Mouse (Mus musculus) heart, embryonic 11.5 days (tissue): Measurements from ENCODE around the gene Fank1. TPM values are rescaled to one million over a fixed set of nuclear protein-coding genes. Genes with fewer than 3 reads are reported as not detected.

Source experiments
- ATAC-seq: fragments of 200-750 bp; cut with Nextera tagmentation; replicated peaks from 2 replicates; pipeline ENCODE4 v1.8.0; 2017; ENCODE audit warnings: moderate library complexity; ENCODE audit not compliant: insufficient number of reproducible peaks, low FRiP score, low TSS enrichment
- H3K27ac ChIP-seq: fragments of 300-500 bp; sonication (generic); 2 replicates; pipeline ENCODE4 v1.5.1; 2014; ENCODE audit warnings: mild to moderate bottlenecking, low read depth, low read length
- H3K27me3 ChIP-seq: fragments of 300-500 bp; sonication (generic); 2 replicates; pipeline ENCODE4 v1.6.1; 2014; ENCODE audit warnings: mild to moderate bottlenecking, low read length, mixed read lengths; ENCODE audit not compliant: control insufficient read depth, insufficient read depth
- H3K36me3 ChIP-seq: fragments of 300-500 bp; sonication (generic); 2 replicates; pipeline ENCODE4 v1.6.1; 2014; ENCODE audit warnings: mild to moderate bottlenecking, low read length, moderate library complexity, mixed read lengths; ENCODE audit not compliant: control insufficient read depth, insufficient read depth
- H3K4me1 ChIP-seq: fragments of 300-500 bp; sonication (generic); 2 replicates; pipeline ENCODE4 v1.6.1; 2014; ENCODE audit warnings: low read length; ENCODE audit not compliant: control insufficient read depth, insufficient read depth
- H3K4me2 ChIP-seq: fragments of 300-500 bp; sonication (generic); 2 replicates; pipeline ENCODE4 v1.6.1; 2014; ENCODE audit warnings: mild to moderate bottlenecking, moderate library complexity
- H3K4me3 ChIP-seq: fragments of 300-500 bp; sonication (generic); 2 replicates; pipeline ENCODE4 v1.5.1; 2014; ENCODE audit warnings: low read depth, low read length
- H3K9ac ChIP-seq: fragments of 300-500 bp; sonication (generic); 2 replicates; pipeline ENCODE4 v1.6.1; 2014; ENCODE audit warnings: mild to moderate bottlenecking, low read depth, low read length, moderate library complexity
- H3K9me3 ChIP-seq: fragments of 300-500 bp; sonication (generic); replicated peaks from 2 replicates; pipeline ENCODE4 v1.6.1; 2016; ENCODE audit warnings: low read length; ENCODE audit not compliant: control insufficient read depth
- WGBS: fragments of 180-500 bp; shearing (Covaris S2); extraction: QIAGEN DNeasy Blood & Tissue Kit; methylation state at CpG from one replicate; pipeline ENCODE4 v1.1.7; 2014; ENCODE audit not compliant: insufficient replicate concordance; 5-methylcytosine and 5-hydroxymethylcytosine counted together
- polyA plus RNA-seq: library from polyadenylated mRNA; unstranded; fragments of >200 nt; fragmentation: Nextera tagmentation; extraction: Ambion mirVana; gene quantifications from 2 replicates; pipeline ENCODE4 v1.2.1, GENCODE M21; 2014

Fank1 gene
- polyA plus RNA-seq, 1 experiment from 2014 or later = 0.10 TPM

DNA sequence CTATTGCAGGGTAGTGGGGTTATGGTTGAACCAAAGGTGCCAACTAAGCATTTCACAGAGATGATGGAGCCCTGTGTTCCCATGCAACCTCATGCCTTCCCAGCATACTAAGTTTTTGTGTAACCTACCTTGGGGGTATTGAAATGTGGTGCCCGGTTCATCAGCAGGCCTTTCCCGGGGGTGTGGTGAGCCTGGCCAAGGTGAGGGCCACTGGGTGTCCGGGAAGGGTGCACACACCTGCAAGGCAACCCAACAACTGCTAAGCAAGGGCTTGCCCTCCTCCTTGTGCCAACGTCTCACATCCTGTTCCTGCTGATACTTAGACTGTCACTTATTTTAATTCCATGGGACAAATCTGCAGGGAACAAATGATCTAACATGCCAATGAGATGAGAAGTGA, 132.3 kb downstream of the Fank1 start:
- Histone ChIP-seq H3K9ac (no peak overlapping the region), H3K36me3 (peaks cover 2% of the 10 kb centered on the region; the same call in 1 of the 2 replicates), H3K27me3 (no peaks in the 10 kb centered on the region), H3K27ac (no peak overlapping the region), H3K4me2 (no peak overlapping the region), H3K4me3 (no peak overlapping the region), H3K4me1 (no peaks in the 10 kb centered on the region), H3K9me3 (no peaks in the 10 kb centered on the region)
- ATAC-seq = no peak
- 93% methylated on average over 4 of the region's 4 CpGs for WGBS

DNA sequence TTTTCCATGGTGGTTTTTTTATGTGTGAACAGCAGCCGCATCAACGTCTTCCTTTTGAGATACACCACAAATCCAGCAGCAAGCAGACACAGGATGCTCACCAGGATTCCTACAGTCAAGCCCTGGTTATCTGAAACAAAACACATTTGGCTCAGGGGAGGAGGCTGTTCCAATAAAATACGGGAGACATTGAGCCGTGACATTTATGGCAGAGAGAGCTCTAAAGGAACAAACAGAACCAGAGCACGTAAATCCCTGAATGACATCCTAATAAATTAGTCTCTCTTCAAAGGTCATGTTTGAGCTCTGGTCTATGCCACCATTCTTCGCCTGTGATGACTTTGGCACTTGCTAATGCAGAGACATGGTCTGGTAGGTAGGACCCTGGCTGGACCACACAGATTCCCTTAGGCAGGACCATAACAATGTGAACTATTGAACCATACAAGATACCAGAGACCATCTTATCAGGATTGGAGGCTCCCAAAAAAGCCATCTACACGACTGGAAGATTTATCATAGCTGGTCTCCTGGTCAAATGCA, 133.2 kb downstream of the Fank1 start:
- Histone ChIP-seq H3K4me2 (no peak overlapping the region), H3K9ac (no peak overlapping the region), H3K4me3 (no peak overlapping the region), H3K27me3 (no peaks in the 10 kb centered on the region), H3K36me3 (peaks cover 2% of the 10 kb centered on the region; the same call in 1 of the 2 replicates), H3K4me1 (no peaks in the 10 kb centered on the region), H3K27ac (no peak overlapping the region), H3K9me3 (no peaks in the 10 kb centered on the region)
- ATAC-seq = no peak
- 64% methylated on average over 7 of the region's 7 CpGs for WGBS

DNA sequence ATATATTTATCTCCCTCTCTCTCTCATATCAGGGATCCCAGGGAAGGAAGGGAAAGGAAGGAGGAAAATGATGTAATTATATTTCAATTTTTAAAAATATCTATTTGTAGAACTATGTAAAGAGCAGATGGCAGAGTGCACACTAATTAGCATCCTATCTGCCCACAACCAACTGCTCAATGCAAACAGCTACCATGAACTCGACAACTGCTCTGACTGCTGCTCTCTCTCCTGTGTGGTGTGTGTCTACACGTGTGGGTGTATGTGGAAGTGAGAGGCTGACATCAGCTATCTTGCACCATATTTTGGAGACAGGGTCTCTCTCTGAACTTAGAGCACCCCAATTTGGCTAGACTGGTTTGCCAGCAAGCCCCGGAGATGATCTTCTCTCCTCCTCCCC, 135.2 kb downstream of the Fank1 start:
- H3K9ac ChIP-seq = no peak overlapping the region
- WGBS = 77% methylated on average over 3 of the region's 3 CpGs
- H3K27ac ChIP-seq = no peak overlapping the region
- no peak overlapping the region for H3K4me3 ChIP-seq
- no peaks in the 10 kb centered on the region for H3K27me3 ChIP-seq
- H3K4me2 ChIP-seq = no peak overlapping the region
- no peaks in the 10 kb centered on the region for H3K9me3 ChIP-seq
- ATAC-seq = no peak
- no peaks in the 10 kb centered on the region; the same call in 1 of the 2 replicates for H3K36me3 ChIP-seq
- no peaks in the 10 kb centered on the region for H3K4me1 ChIP-seq

DNA sequence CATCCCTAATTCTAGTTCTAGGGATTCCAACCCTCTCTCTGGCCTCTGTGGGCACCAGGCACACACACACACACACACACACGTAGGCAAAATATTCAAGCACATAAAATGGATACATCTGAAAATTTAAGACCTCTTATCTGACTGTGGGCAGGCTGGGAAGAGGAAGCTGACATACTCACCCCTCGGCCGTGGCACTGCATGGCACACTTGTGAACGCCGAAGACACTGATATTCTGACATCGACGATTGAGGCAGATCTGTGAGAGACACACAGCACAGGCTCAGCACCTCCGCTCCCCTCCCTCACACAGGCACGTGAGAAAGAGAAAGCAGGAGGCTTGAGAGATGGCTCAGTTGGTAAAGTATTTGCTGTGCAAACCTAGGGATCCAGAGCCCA, 139.6 kb downstream of the Fank1 start:
- Histone ChIP-seq H3K27me3 (no peaks in the 10 kb centered on the region), H3K4me2 (no peak overlapping the region), H3K9me3 (no peaks in the 10 kb centered on the region), H3K4me1 (no peaks in the 10 kb centered on the region), H3K9ac (no peak overlapping the region), H3K4me3 (no peak overlapping the region), H3K36me3 (no peaks in the 10 kb centered on the region), H3K27ac (no peak overlapping the region)
- ATAC-seq = no peak
- WGBS = 72% methylated on average over 9 of the region's 9 CpGs

DNA sequence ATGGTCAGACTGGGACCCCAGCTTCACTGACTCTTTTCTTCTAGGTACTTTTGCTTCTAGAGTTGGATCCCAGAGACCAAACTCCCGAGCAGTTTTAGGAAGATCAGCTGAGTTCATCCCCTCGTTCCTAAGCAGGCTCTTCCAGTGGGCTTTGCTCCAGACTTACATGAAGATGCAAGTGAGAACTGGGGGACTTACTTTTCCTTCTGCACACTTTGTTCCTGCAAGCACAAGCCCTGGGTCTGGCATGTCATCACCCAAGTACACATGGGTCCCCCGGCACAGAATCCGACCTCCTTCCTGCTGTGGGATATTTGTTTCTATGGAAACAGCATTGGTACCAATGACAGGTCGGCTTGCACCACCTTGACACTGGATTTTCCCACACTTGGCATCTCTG, 142.6 kb downstream of the Fank1 start:
- Histone ChIP-seq H3K4me3 (no peak overlapping the region), H3K27ac (no peak overlapping the region), H3K4me1 (no peaks in the 10 kb centered on the region; the same call in 1 of the 2 replicates), H3K27me3 (no peaks in the 10 kb centered on the region), H3K36me3 (no peaks in the 10 kb centered on the region), H3K9me3 (no peaks in the 10 kb centered on the region), H3K4me2 (no peak overlapping the region), H3K9ac (no peak overlapping the region)
- no peak for ATAC-seq
- WGBS = 61% methylated on average over 5 of the region's 5 CpGs

DNA sequence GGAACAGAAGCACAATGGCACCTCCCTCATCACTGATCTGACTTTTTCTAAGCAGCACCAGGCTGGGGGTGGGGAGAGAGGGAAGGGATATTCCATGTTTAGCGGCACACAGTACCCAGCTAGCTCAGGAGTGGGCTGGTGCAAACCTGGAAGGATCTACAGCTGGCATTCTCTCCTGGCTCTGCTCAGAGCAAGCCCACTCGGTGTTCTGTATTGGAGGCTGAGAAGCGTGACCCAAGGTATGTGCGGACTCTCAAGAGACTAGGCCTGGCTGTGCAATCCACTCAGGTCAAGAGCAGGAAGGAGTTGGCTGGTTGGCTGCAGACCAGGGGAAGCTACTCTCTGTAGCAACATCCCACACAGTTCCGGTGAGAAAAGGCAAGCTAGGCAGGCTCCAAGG, 143.3 kb downstream of the Fank1 start:
- H3K36me3 ChIP-seq = no peaks in the 10 kb centered on the region
- H3K27me3 ChIP-seq = no peaks in the 10 kb centered on the region
- H3K4me2 ChIP-seq = no peak overlapping the region
- 83% methylated on average over 5 of the region's 5 CpGs for WGBS
- no peak overlapping the region for H3K4me3 ChIP-seq
- no peak overlapping the region for H3K27ac ChIP-seq
- ATAC-seq = no peak
- H3K4me1 ChIP-seq = peaks cover 2% of the 10 kb centered on the region; the same call in 1 of the 2 replicates
- H3K9ac ChIP-seq = no peak overlapping the region
- no peaks in the 10 kb centered on the region for H3K9me3 ChIP-seq

- no peak for ATAC-seq
- no peaks in the 10 kb centered on the region for H3K36me3 ChIP-seq
- 74% methylated on average over 7 of the region's 7 CpGs for WGBS
- no peak overlapping the region for H3K4me2 ChIP-seq
- no peak overlapping the region for H3K4me3 ChIP-seq
- no peak overlapping the region for H3K27ac ChIP-seq
- no peaks in the 10 kb centered on the region for H3K27me3 ChIP-seq
- H3K9me3 ChIP-seq = no peaks in the 10 kb centered on the region
- H3K9ac ChIP-seq = no peak overlapping the region
- H3K4me1 ChIP-seq = peaks cover 2% of the 10 kb centered on the region; the same call in 1 of the 2 replicates
These were observed 144.1 kb downstream of the Fank1 start for GRCm38 (mm10) chr7:133920724-133921123.

GRCm38 (mm10) chr7:133921291-133921690, 144.6 kb downstream of the Fank1 start:
- Histone ChIP-seq H3K9me3 (no peaks in the 10 kb centered on the region), H3K36me3 (no peaks in the 10 kb centered on the region), H3K4me3 (no peak overlapping the region), H3K27me3 (no peaks in the 10 kb centered on the region), H3K9ac (no peak overlapping the region), H3K4me1 (peaks cover 2% of the 10 kb centered on the region; the same call in 1 of the 2 replicates), H3K27ac (no peak overlapping the region), H3K4me2 (no peak overlapping the region)
- WGBS = 91% methylated on average over 4 of the region's 4 CpGs
- ATAC-seq = no peak

DNA sequence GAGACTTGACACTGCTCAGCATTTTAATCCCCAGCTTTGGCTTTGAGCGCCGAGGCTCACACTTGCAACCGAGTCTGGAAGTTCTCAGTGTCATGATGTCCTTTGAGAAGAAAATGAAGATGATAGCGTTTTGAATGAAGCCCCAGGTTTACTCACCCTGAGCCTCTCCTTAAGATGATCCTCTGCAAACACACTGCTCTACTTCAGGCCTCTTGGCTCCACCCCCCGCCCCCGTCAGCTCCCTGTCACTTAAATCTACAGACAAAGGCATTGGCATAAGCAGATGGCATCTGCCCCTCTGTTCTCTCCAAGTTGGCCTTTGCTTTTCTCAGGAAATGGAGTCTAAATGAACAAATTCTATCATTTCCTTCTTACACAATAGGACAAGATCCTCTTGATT, 147.3 kb downstream of the Fank1 start:
- no peaks in the 10 kb centered on the region for H3K36me3 ChIP-seq
- no peak for ATAC-seq
- peaks cover 2% of the 10 kb centered on the region; the same call in 1 of the 2 replicates for H3K4me1 ChIP-seq
- H3K27me3 ChIP-seq = no peaks in the 10 kb centered on the region
- no peak overlapping the region for H3K27ac ChIP-seq
- WGBS = 38% methylated on average over 6 of the region's 6 CpGs
- H3K9me3 ChIP-seq = no peaks in the 10 kb centered on the region
- H3K4me2 ChIP-seq = no peak overlapping the region
- no peak overlapping the region for H3K4me3 ChIP-seq
- no peak overlapping the region for H3K9ac ChIP-seq
